Mouse (Mus musculus) heart, embryonic 10.5 days (tissue): ENCODE measurements around the gene Lmcd1. TPM values are rescaled to one million over a fixed set of nuclear protein-coding genes. Genes with fewer than 3 reads are reported as not detected.
A peak's percentile ranks its signal among the peaks of the same experiment; 100 is the strongest.

Experiments
- DNase-seq: peaks from one replicate; pipeline ENCODE4 v3.0.0-alpha.2; 2017; ENCODE audit warnings: low spot score
- H3K27ac ChIP-seq: fragments of 300-500 bp; sonication (generic); 2 replicates; pipeline ENCODE4 v1.5.1; 2016; ENCODE audit warnings: mild to moderate bottlenecking
- H3K27me3 ChIP-seq: fragments of 300-500 bp; sonication (generic); 2 replicates; pipeline ENCODE4 v1.6.1; 2016; ENCODE audit warnings: mild to moderate bottlenecking; ENCODE audit not compliant: poor library complexity, insufficient read depth, severe bottlenecking
- H3K36me3 ChIP-seq: fragments of 300-500 bp; sonication (generic); 2 replicates; pipeline ENCODE4 v1.6.1; 2016; ENCODE audit warnings: mild to moderate bottlenecking, moderate library complexity
- H3K4me1 ChIP-seq: fragments of 300-500 bp; sonication (generic); 2 replicates; pipeline ENCODE4 v1.6.1; 2016; ENCODE audit warnings: mild to moderate bottlenecking
- H3K4me3 ChIP-seq: fragments of 300-500 bp; sonication (generic); 2 replicates; pipeline ENCODE4 v1.5.1; 2016; ENCODE audit warnings: mild to moderate bottlenecking, moderate library complexity
- H3K9me3 ChIP-seq: fragments of 300-500 bp; sonication (generic); 2 replicates; pipeline ENCODE4 v1.6.1; 2016; ENCODE audit warnings: mild to moderate bottlenecking, moderate library complexity
- WGBS: fragments of 180-500 bp; shearing (Covaris S2); methylation state at CpG from one replicate; pipeline ENCODE4 v1.1.7; 2016; 5-methylcytosine and 5-hydroxymethylcytosine counted together
- polyA plus RNA-seq: library from polyadenylated mRNA; unstranded; fragments of >200 nt; fragmentation: Nextera tagmentation; extraction: Ambion mirVana; gene quantifications from 2 replicates; pipeline ENCODE4 v1.2.1, GENCODE M21; 2016

The Lmcd1 gene
- polyA plus RNA-seq, 1 experiment from 2014 or later: 12.8 TPM

DNA sequence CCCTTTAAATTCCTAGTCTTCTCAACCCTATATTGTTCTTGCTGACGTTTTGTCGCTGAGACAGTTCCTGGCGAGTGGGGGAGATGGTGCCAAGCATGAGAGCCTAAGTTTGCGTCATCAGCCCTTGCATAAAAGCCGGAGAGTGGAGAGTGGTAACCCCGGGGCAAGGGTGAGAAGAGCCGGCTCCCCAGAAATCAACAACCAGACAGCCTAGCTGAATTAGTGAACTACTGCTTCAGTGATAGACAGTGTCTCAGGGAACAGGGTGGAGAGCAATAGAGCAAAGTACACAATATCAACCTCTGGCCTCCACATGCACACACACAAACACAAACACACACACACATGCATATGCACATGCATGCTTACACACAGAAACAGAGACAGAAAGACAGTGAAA is 26.6 kb downstream of the Lmcd1 start:
- Histone ChIP-seq H3K36me3 (no peaks in the 10 kb centered on the region), H3K27ac (no peak overlapping the region), H3K4me3 (no peak overlapping the region), H3K4me1 (peaks cover 36% of the 10 kb centered on the region), H3K27me3 (no peaks in the 10 kb centered on the region), H3K9me3 (no peaks in the 10 kb centered on the region)
- DNase-seq: no peak
- 80% methylated on average over 7 of the region's 7 CpGs for WGBS

DNA sequence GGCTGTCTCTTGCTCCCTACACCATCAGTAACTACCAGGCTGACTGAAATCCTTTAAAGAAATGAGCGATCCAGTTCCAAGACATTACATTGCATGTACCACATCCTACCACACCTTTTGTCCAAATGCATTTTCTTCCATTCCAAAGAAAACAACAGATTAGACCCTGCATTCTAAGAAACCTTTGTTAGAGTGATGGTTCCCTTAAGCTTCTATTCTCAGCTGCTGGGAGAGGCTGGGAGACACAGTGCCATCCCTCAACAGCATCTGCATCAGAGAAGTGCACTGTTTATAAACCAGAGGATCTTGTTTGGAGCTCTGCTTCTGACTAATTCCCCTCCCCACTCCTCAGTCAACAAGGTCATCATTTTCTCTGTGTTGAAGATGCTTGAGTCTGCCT is 27.1 kb downstream of the Lmcd1 start:
- Histone ChIP-seq H3K27ac (no peak overlapping the region), H3K27me3 (no peaks in the 10 kb centered on the region), H3K36me3 (no peaks in the 10 kb centered on the region), H3K4me3 (no peak overlapping the region), H3K9me3 (no peaks in the 10 kb centered on the region), H3K4me1 (peaks cover 31% of the 10 kb centered on the region)
- DNase-seq: no peak
- WGBS: 83% methylated on average over 1 of the region's 1 CpGs

DNA sequence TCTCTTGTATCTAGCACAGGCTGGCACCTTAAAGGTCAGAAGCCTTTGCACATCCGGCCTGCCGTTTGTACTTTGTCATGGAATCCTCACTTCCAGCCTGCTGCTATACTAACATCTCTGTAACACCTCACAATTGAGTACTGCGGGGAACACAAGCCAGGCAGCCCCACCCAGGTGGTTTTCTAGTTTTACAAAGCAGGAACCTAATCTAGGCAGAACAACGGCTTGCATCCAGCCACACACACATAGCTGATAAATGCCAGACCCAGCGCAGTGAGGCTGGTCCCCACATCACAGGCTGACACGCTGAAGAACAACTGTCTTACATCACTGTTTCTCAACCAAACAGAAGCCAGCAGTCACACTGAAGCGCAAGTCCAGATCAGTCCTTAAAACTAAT is 28.7 kb downstream of the Lmcd1 start:
- DNase-seq: peak; percentile 79
- Histone ChIP-seq H3K4me3 (no peak overlapping the region), H3K9me3 (no peaks in the 10 kb centered on the region), H3K27ac (peak overlapping the region; percentile 64), H3K36me3 (no peaks in the 10 kb centered on the region), H3K4me1 (peaks cover 29% of the 10 kb centered on the region), H3K27me3 (no peaks in the 10 kb centered on the region)
- 22% methylated on average over 7 of the region's 7 CpGs for WGBS

DNA sequence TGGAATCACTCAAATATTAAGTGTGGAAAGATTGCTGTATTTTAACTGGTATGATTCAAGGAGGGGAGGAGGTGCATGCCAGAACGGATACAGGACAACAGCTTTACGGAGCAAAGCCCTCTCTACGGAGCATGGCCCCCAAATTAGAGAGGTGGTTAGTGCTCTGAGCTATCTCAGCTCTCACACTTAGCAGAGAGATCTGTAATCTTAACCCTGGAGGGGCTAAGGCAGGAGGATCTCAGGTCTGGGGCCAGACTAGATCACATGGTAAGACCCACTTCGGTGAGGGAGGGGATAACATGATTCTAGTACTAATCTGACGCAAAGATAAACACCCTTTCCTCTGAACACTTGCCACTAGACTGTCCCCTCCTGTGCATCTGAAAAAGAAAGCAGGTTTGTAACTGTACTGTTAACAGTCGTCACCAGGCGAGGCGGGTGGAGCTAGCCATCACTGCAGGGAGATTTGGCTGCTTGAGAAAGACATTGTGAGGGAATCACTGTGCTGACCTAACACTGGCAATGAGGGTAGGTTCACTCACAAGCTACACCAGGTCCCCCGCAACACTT is 29.3 kb downstream of the Lmcd1 start:
- no peaks in the 10 kb centered on the region for H3K9me3 ChIP-seq
- 44% methylated on average over 9 of the region's 9 CpGs for WGBS
- no peaks in the 10 kb centered on the region for H3K27me3 ChIP-seq
- H3K27ac ChIP-seq: peak overlapping the region; percentile 64
- no peak for DNase-seq
- H3K4me3 ChIP-seq: no peak overlapping the region
- H3K4me1 ChIP-seq: peaks cover 29% of the 10 kb centered on the region
- H3K36me3 ChIP-seq: no peaks in the 10 kb centered on the region

DNA sequence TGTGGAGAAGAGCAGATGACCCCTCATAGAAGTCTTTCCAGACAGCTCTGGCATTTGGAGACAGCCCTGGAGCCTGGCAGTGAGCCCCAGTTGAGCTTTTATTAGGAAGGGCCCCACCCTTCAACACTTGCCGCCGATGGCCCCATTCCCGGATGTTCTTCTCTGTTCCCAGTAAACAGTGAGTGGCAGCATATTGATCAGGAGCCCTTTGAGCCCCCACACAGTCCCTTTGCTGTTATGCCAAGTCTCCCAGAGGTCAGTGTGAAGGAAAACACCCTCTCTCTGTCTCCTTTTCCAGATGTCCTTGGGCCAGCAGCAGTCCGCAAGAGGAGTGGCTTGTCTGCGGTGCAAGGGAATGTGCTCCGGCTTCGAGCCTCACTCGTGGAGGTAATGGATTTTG is 31.2 kb downstream of the Lmcd1 start:
- H3K27ac ChIP-seq: 0 out of 2 replicates have a peak overlapping the region, but pooled peaks have one; percentile 9
- no peak for DNase-seq
- WGBS: 42% methylated on average over 8 of the region's 8 CpGs

DNA sequence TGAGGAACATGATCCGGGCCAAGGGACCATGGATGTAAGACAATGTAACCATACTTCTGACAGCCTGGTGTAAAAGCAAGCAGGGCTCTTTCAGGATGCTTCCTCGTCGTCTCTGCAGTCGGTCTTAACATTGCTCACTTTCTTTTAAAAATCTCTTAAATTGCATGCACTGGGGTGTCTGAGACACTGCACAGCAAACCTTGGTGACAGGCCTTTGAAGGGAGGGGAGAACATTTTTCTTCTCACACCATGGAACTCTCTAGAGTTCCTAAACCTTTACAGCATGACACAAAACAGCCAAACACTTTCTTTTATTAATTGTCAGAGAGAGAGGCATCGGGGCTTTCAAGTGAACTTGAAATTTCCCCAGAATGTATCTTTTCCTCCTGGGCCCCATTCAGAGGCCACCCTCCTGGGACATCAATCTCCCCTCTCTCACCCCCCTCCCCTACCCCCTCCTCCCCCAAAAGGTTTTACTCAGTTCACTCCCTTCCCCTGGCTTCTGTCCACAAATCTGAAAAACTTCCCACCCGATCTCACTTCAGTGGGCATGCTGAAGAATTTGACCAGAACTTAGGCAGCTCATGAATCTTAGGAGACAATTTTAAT is 35.9 kb downstream of the Lmcd1 start:
- H3K4me3 ChIP-seq: no peak overlapping the region
- no peak overlapping the region for H3K27ac ChIP-seq
- H3K4me1 ChIP-seq: peaks cover 14% of the 10 kb centered on the region
- no peak for DNase-seq
- H3K27me3 ChIP-seq: no peaks in the 10 kb centered on the region
- H3K36me3 ChIP-seq: no peaks in the 10 kb centered on the region; the same call in 1 of the 2 replicates
- H3K9me3 ChIP-seq: no peaks in the 10 kb centered on the region
- WGBS: 57% methylated on average over 6 of the region's 6 CpGs

More for the DNA sequence above, 31.2 kb downstream of the Lmcd1 start:
- no peaks in the 10 kb centered on the region for H3K36me3 ChIP-seq
- peaks cover 36% of the 10 kb centered on the region for H3K4me1 ChIP-seq
- no peaks in the 10 kb centered on the region for H3K9me3 ChIP-seq
- no peak overlapping the region for H3K4me3 ChIP-seq
- no peaks in the 10 kb centered on the region for H3K27me3 ChIP-seq

DNA sequence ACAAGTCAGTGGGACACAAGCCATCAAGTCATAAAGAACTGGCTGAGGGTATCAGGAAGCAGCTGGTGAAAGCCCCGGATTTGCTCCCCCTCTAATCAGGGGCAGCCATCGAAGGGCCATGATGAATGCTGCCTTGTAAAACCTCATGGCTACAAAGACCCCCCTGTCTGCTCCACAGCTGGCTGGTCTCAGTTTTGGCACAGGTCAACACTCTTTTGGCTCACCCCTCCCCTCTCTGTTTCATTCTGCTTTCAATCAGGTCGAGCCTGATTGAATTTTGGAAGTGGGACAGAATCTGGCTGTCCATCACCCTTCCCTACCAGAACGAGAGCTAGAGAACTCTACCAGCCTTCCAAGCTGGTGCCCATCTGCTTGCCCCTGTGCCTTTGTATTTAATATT is 37.8 kb downstream of the Lmcd1 start:
- H3K36me3 ChIP-seq: peaks cover 10% of the 10 kb centered on the region; the same call in 1 of the 2 replicates
- no peak overlapping the region for H3K4me3 ChIP-seq
- 49% methylated on average over 4 of the region's 4 CpGs for WGBS
- no peak for DNase-seq
- 0 out of 2 replicates have a peak, but pooled peaks cover 7% of the 10 kb centered on the region for H3K4me1 ChIP-seq
- no peaks in the 10 kb centered on the region for H3K27me3 ChIP-seq
- H3K27ac ChIP-seq: no peak overlapping the region
- H3K9me3 ChIP-seq: no peaks in the 10 kb centered on the region

DNA sequence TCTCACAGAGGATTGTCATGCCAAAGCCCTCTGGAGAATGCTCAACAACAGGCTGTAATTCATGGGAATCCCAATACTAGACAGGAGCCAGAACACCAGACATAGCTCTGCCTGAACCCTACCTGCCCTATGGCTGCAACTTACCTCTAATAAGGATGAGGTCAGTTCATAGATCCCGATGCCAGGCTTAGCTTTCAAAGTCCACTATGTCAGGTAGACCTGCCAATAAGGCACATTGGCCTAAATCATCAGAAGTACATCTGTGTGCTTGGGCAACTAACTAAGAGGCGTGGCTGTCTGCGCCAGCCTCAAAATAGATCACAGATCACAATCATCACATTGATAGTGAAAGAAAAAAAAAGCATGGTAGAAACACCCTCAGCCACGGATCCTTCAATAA is 45.9 kb downstream of the Lmcd1 start:
- 86% methylated on average over 4 of the region's 4 CpGs for WGBS
- Histone ChIP-seq H3K4me3 (no peak overlapping the region), H3K27ac (no peak overlapping the region), H3K27me3 (no peaks in the 10 kb centered on the region), H3K9me3 (no peaks in the 10 kb centered on the region), H3K4me1 (no peaks in the 10 kb centered on the region), H3K36me3 (peaks cover 12% of the 10 kb centered on the region; the same call in 1 of the 2 replicates)
- DNase-seq: no peak

DNA sequence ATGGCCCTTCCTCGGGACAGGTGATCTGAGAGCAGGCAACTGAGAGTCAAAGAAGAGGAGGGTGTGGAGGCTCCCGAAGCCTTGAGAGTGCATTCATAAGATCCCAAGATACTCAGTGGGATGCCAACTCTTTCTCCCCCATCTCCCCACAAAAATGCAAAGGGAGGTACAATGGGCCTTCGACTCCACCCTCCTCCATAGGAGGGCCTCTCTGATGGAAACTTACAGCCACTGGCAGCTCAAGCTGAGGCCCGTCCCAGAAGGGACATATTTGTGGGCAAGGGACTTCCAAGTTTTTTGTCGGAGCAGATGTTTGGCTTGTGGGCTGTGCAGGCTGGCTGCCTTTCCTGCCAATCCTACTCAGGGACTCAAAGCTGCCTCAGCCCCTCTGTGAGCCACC is 47.1 kb downstream of the Lmcd1 start:
- Histone ChIP-seq H3K27me3 (no peaks in the 10 kb centered on the region), H3K36me3 (peaks cover 9% of the 10 kb centered on the region; the same call in 1 of the 2 replicates), H3K4me3 (no peak overlapping the region), H3K9me3 (no peaks in the 10 kb centered on the region), H3K4me1 (no peaks in the 10 kb centered on the region), H3K27ac (no peak overlapping the region)
- 58% methylated on average over 5 of the region's 5 CpGs for WGBS
- DNase-seq: no peak

DNA sequence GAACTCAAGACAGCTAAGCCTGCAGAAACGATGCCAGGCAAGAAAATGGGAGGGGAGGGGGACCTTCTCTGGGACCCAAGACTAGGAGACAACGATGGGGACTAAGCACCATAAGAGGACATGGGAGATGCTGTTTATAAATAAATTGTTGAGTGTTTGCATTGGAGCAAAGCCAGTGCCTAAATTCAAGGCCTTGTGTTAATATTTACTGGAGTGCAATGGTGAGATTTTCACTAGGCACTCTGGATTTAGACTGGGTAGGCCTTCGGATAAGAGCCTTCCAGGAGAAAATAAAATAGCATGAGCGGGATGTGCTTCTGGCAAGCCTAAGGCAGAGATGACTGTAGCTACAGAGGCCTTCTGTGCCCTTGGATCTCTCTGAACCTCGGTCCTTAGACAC is 49.4 kb downstream of the Lmcd1 start:
- DNase-seq: no peak
- Histone ChIP-seq H3K27ac (no peak overlapping the region), H3K9me3 (no peaks in the 10 kb centered on the region), H3K36me3 (no peaks in the 10 kb centered on the region), H3K4me1 (no peaks in the 10 kb centered on the region), H3K4me3 (no peak overlapping the region), H3K27me3 (no peaks in the 10 kb centered on the region)
- 79% methylated on average over 5 of the region's 5 CpGs for WGBS

DNA sequence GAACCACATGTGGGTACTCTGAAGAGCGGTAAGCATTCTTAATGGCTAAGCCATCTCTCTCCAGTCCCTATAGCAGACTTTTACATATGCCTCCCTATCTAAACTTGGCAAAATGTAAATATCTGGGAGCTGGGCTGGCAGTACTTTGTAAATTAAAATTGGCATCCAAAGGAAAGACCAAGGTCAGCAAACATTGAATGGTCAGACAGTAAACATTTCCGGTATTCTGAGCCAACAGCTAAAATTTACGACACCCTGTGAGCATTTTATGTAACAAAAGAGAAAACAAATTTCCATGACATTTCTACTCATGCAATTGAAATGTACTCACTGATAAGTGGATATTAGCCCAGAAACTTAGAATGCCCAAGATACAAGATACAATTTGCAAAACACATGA is 51.7 kb downstream of the Lmcd1 start:
- Histone ChIP-seq H3K9me3 (no peaks in the 10 kb centered on the region), H3K4me3 (no peak overlapping the region), H3K27ac (no peak overlapping the region), H3K36me3 (no peaks in the 10 kb centered on the region), H3K27me3 (no peaks in the 10 kb centered on the region), H3K4me1 (no peaks in the 10 kb centered on the region)
- 97% methylated on average over 3 of the region's 3 CpGs for WGBS
- no peak for DNase-seq

DNA sequence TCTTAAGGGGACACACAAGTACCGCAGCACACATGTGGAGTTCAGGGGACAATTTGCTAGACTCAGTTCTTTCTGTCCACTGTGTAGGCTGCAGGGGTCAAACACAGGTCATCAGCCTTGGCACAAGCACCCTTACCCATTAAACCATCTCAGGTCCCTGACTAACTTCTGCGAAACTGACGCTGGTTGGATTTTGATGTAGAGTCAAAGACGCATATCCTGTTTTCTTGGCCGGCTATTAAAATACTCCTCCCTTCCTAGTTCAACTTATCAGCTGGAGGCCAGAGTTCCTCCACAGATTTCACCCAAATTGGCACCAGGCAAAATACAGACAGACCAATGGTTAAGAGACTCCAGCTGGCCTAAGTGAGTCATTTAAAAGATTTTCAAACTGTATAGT is 54.2 kb downstream of the Lmcd1 start:
- no peak overlapping the region for H3K4me3 ChIP-seq
- H3K27ac ChIP-seq: no peak overlapping the region
- no peaks in the 10 kb centered on the region for H3K4me1 ChIP-seq
- no peak for DNase-seq
- H3K27me3 ChIP-seq: no peaks in the 10 kb centered on the region
- H3K36me3 ChIP-seq: no peaks in the 10 kb centered on the region
- 72% methylated on average over 5 of the region's 5 CpGs for WGBS
- H3K9me3 ChIP-seq: no peaks in the 10 kb centered on the region

DNA sequence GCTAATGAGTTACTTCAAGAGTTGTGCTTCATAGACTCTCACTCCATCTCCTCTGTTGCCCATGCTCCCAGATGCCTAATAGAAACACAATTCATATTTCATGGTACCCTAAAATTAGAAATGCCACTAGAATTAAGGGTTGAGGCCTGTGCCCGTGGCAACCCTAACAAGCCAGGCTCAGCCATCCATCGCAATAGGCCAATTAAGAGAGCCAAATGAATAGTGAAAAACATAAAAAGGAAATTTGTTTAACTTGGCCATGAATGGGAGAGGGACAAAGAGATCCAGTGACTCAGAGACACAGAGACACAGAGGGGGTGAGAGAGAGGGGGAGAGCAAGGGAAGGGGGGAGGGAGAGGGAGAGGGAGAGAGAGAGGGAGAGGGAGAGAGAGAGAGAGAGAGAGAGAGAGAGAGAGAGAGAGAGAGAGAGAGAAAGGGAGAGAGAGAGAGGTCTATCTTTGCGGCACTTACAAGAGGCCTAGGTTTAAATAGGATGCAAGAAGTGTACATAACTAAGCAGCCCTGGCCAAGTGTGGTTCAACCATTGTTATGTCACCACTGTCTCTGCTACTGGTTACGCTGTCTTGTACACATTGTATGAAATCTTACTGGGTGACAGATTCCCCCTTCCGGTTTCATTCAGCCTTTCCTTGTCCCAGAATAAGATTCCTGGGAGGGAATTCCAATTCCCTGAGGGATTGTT is 57.1 kb downstream of the Lmcd1 start:
- DNase-seq: no peak
- Histone ChIP-seq H3K27me3 (no peaks in the 10 kb centered on the region), H3K27ac (no peak overlapping the region), H3K4me3 (no peak overlapping the region), H3K9me3 (no peaks in the 10 kb centered on the region), H3K36me3 (no peaks in the 10 kb centered on the region), H3K4me1 (no peaks in the 10 kb centered on the region)
- 86% methylated on average over 5 of the region's 5 CpGs for WGBS
